Mouse (Mus musculus) liver, adult 2 months (tissue): ENCODE data around the gene Wnk2.

Source experiments
- CTCF ChIP-seq: fragments of 200-500 bp; IDR thresholded peaks from 2 replicates; pipeline ENCODE4 v1.5.1; 2011; ENCODE audit warnings: low read depth, low read length, control low read depth
- POLR2A ChIP-seq: fragments of 200-500 bp; IDR thresholded peaks from 2 replicates; pipeline ENCODE4 v1.6.1; 2011; ENCODE audit warnings: low read length, control low read depth; ENCODE audit not compliant: insufficient read depth; ENCODE audit errors: extremely low read depth

DNA sequence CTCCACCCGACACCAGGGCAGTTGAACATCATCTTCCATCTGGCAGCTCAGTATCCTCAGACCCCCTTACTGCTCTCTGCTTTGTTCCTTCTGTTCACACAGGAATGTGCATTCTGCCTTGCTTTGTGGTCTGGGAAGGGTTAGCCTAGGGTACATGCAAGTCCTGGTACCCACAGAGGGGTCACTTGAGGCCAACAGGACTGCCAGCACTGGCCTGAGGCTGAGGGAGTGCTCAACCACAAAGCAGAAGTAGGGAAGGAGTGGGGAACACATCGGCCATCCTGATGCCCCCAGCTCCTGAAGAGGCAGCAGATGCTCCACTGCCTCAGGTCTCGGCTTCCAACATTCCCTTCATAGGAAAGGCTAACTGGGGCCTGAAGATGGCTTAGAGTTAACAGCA, 72.4 kb downstream of the Wnk2 start:
- TF ChIP-seq POLR2A (no peak), CTCF (no peak)
